Mouse (Mus musculus): ENCODE data around the gene Olfr558.
A peak's percentile ranks its signal among the peaks of the same experiment; 100 is the strongest.

DNA sequence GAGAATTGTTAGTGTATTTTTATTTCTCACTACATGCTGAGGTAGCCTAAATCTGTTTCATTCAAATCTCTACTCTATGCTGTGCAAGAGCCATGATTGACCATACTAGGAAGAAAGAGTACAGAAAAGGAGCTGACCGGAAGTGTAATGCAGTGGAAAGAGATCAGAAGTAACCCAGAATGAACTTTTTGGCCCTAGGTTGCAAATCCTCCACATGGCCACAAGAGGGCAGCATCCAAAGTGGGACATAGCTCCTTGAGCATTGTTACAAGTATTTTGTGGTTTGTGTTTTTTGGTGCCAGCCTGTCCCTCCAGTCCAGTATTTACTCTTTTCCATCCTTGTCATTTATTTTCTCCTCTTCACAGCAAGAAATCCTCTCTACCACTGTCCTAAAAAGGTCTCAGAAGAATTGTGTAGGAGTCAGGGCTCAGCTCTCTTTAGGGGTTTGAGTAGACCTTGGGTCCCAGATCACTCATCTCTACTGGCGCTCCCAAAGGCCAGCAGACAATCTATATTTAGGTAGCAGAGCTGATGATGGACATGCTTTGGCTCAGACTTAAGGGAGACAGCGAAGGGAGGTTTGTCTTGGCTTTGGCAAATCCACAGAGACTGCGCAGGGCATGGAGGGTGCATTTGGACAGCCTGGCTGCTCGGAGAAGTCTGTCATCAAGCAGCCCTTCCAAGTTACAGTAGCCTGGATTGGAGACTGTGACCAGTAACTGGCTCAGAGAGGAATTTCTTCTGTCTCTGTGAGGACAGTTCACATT is 6.5 kb upstream of the Olfr558 start, which contains the start of gene Olfr557:
- peak; percentile 52 for TF ChIP-seq CTCF (IDR thresholded peaks at IDR 0.05; ENCODE audit: control insufficient read depth, insufficient read depth, insufficient read length)
- no peak for TF ChIP-seq USF1 (IDR thresholded peaks at IDR 0.05; ENCODE audit: low read depth)
- no peak for TF ChIP-seq MAX (IDR thresholded peaks at IDR 0.05)
- no peak for TF ChIP-seq CEBPB (IDR thresholded peaks at IDR 0.05; ENCODE audit: low read depth)
- no peak for TF ChIP-seq MYOD1 (IDR thresholded peaks at IDR 0.05; ENCODE audit: control insufficient read depth, insufficient read length, low read depth)
- no peak for TF ChIP-seq MYOG (IDR thresholded peaks at IDR 0.05; ENCODE audit: control insufficient read depth, extremely low read depth, insufficient read length)
